Mouse (Mus musculus) cerebellum, adult 2 months (tissue): Measurements from ENCODE around the gene Bad. TPM values are rescaled to one million over a fixed set of nuclear protein-coding genes. Genes with fewer than 3 reads are reported as not detected.

Source experiments
- DNase-seq, 2 experiments: peaks; one replicate each; pipeline ENCODE4 v3.0.0; 2021
- H3K27ac ChIP-seq: fragments of 200-500 bp; 2 replicates; pipeline ENCODE4 v1.5.1; 2012; ENCODE audit warnings: low read length, control low read depth, inconsistent platforms; ENCODE audit not compliant: insufficient read depth
- H3K27me3 ChIP-seq: fragments of 200-500 bp; 2 replicates; pipeline ENCODE4 v1.6.1; 2012; ENCODE audit warnings: inconsistent platforms, mild to moderate bottlenecking, low read length, moderate library complexity; ENCODE audit not compliant: control insufficient read depth, insufficient read depth
- H3K4me1 ChIP-seq: fragments of 200-500 bp; 2 replicates; pipeline ENCODE4 v1.6.1; 2011; ENCODE audit warnings: low read length; ENCODE audit not compliant: control insufficient read depth, insufficient read depth
- H3K4me3 ChIP-seq: fragments of 200-500 bp; replicated peaks from 2 replicates; pipeline ENCODE3; 2011; ENCODE audit warnings: mild to moderate bottlenecking, low read depth, low read length, control low read depth; ENCODE audit not compliant: insufficient read depth
- CTCF ChIP-seq: fragments of 200-500 bp; IDR thresholded peaks from 2 replicates; pipeline ENCODE4 v1.5.1; 2011; ENCODE audit warnings: low read depth, mild to moderate bottlenecking, control low read depth, low read length, moderate library complexity, borderline replicate concordance; ENCODE audit not compliant: insufficient read depth
- POLR2A ChIP-seq: fragments of 200-500 bp; IDR thresholded peaks from 2 replicates; pipeline ENCODE4 v1.6.1; 2011; ENCODE audit warnings: low read length, control low read depth, borderline replicate concordance; ENCODE audit not compliant: insufficient read depth
- WGBS: fragments of 180-500 bp; shearing (Covaris S2); methylation state at CpG from one replicate; pipeline ENCODE4 v1.1.7; 2018; 5-methylcytosine and 5-hydroxymethylcytosine counted together
- polyA plus RNA-seq: library from polyadenylated mRNA; depleted of rRNA; stranded (reverse); fragments of >200 nt; gene quantifications from 2 replicates; pipeline ENCODE4 v1.2.3, GENCODE M21; 2012

The Bad gene
- polyA plus RNA-seq, 1 experiment = 71.6 TPM

GRCm38 (mm10) chr19:6933436-6934194, 8.0 kb upstream of the Bad start:
- no peaks in the 10 kb centered on the region for H3K27me3 ChIP-seq
- no peak overlapping the region for H3K27ac ChIP-seq
- WGBS = 4% methylated on average over 58 of the region's 58 CpGs
- peak; percentile 70 to 73 for DNase-seq
- H3K4me3 ChIP-seq = peak overlapping the region; percentile 53
- H3K4me1 ChIP-seq = peaks cover 16% of the 10 kb centered on the region
- TF ChIP-seq CTCF (no peak), POLR2A (peak; percentile 51; the same call in 1 of the 2 replicates)

GRCm38 (mm10) chr19:6934195-6934977, 7.3 kb upstream of the Bad start, which contains the start of gene Kcnk4:
Gene Kcnk4 (minus strand): TSS chr19:6934515.
- 21% methylated on average over 23 of the region's 23 CpGs for WGBS
- no peak within 1 kb of the TSS for H3K27ac ChIP-seq
- H3K4me3 ChIP-seq = peak within 1 kb of the TSS; percentile 53
- no peak for TF ChIP-seq CTCF
- no peak for TF ChIP-seq POLR2A
- DNase-seq = peak in 1 of 2 experiments; percentile 57
- peaks cover 22% of the 10 kb centered on the region for H3K4me1 ChIP-seq
- H3K27me3 ChIP-seq = no peaks in the 10 kb centered on the region

- peak in 1 of 2 experiments; percentile 46 for DNase-seq
- no peak for TF ChIP-seq CTCF
- no peak for TF ChIP-seq POLR2A
- Histone ChIP-seq H3K4me1 (peaks cover 34% of the 10 kb centered on the region), H3K4me3 (no peak overlapping the region), H3K27me3 (no peaks in the 10 kb centered on the region), H3K27ac (no peak overlapping the region)
- 28% methylated on average over 3 of the region's 3 CpGs for WGBS
Measured at GRCm38 (mm10) chr19:6936299-6936698, 5.4 kb upstream of the Bad start.

- no peak for TF ChIP-seq POLR2A
- TF ChIP-seq CTCF = no peak
- Histone ChIP-seq H3K27me3 (no peaks in the 10 kb centered on the region), H3K4me1 (peaks cover 34% of the 10 kb centered on the region), H3K4me3 (peak overlapping the region; percentile 8), H3K27ac (peak overlapping the region; percentile 77)
- 16% methylated on average over 16 of the region's 16 CpGs for WGBS
- DNase-seq = peak; percentile 76 to 80
Measured at GRCm38 (mm10) chr19:6937541-6938465, 3.9 kb upstream of the Bad start.

- H3K27ac ChIP-seq = peak overlapping the region; percentile 13; the same call in 1 of the 2 replicates
- TF ChIP-seq CTCF = no peak
- TF ChIP-seq POLR2A = no peak
- no peaks in the 10 kb centered on the region for H3K27me3 ChIP-seq
- DNase-seq = peak in 1 of 2 experiments; percentile 49
- H3K4me3 ChIP-seq = peak overlapping the region; percentile 8
- H3K4me1 ChIP-seq = peaks cover 32% of the 10 kb centered on the region
- 50% methylated on average over 20 of the region's 20 CpGs for WGBS
Measured at GRCm38 (mm10) chr19:6939106-6940002, 2.3 kb upstream of the Bad start.

- Histone ChIP-seq H3K4me3 (peak overlapping the region; percentile 83), H3K4me1 (peaks cover 29% of the 10 kb centered on the region), H3K27ac (peak overlapping the region; percentile 71), H3K27me3 (no peaks in the 10 kb centered on the region)
- WGBS = 15% methylated on average over 29 of the region's 29 CpGs
- peak; percentile 45 to 52 for DNase-seq
- TF ChIP-seq POLR2A (no peak), CTCF (no peak)
Measured at GRCm38 (mm10) chr19:6940396-6941351, 987 bp upstream of the Bad start.
